Mouse (Mus musculus) erythroblast, embryonic 14.5 days (primary cell): ENCODE data around the gene Ctsw.

Experiments used
- GATA1 ChIP-seq: IDR thresholded peaks from 2 replicates; pipeline ENCODE4 v1.6.1; 2012; ENCODE audit warnings: low read length, inconsistent platforms, mixed read lengths
- TAL1 ChIP-seq: IDR thresholded peaks from 3 replicates; pipeline ENCODE4 v1.6.1; 2012; ENCODE audit warnings: low read length, inconsistent platforms, mixed read lengths

DNA sequence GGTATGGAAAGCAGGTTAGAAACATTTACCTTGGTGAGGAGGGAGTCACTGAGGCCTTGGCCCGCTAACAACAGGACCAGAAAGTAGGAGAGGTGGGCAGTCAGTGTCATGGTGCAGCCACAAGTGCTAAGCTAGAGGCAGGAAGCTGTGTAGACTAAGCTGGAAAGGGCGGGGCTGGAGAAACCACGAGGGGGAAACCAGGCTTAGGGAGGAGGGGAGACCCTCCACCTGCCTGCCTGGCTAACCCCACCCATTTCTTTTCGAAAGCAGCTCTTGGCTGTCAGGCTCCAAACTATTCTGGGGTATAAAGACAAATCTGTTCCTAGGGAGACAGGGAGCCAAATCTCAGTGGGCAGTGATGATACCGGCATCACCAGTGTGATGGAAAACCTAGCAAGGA, at the start of gene Ctsw:
- TF ChIP-seq GATA1 (no peak), TAL1 (no peak)
